Mouse (Mus musculus) yolk sac, embryonic 10.5 days (tissue): ENCODE measurements at regions not wholly inside any gene's neighbourhood (a gene's known extent, or its start where the extent isn't known, plus 50 kb on each side); places are given as distances from the start of the nearest gene placed in this dataset.

ENCODE experiments used
- DNase-seq: peaks from one replicate; pipeline ENCODE4 v3.0.0-alpha.2; 2017; ENCODE audit warnings: low spot score

DNA sequence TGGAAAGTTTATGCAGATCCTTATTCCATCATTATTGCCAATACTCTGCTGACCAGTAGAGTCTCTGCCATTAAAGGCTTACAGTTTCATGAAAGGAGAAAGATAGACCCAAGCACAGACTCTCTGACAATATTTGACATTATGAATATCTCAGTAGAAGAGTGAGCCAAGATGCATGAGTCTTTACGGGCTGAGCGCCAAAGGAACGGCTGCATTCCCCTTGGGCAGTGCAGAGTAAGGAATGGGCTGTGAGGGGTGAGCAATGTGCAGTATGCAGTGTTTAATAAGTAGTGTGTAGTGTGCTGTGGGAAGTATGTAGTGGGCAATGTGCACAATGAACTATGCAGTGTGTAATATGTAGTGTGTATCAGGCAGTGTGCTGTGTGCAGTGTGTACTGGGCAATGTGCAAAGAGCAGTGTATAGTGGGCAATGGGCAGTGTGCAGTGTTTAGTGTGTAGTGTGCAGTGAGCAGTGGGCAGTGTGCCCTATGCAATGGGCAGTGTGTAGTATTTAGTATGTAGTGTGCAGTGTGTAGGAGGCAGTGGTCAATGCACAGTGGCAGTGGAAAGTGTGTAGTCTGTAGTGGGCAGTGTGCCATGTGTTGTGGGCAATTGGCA, 671.8 kb downstream of the 5730522E02Rik start:
- no peak for DNase-seq

DNA sequence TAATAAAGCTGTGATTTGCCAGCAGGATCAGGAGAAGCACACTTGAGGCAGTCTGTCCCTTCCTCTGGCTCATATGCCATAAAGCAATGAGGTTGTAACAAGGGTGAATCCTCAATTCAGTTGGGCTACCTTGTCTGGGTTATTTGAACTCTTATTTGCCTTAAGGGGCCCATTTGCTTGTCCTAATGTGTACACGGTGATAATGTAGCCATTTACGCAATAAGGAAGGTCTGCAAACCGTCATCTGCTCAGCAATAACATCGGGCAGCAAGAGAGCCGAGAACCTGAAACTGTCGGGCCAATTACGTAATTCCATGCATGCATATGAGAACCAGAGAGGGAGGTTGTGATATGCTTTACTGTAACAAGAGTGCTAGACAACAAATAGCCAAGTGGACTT, 674.5 kb downstream of the 5730522E02Rik start:
- DNase-seq: no peak

DNA sequence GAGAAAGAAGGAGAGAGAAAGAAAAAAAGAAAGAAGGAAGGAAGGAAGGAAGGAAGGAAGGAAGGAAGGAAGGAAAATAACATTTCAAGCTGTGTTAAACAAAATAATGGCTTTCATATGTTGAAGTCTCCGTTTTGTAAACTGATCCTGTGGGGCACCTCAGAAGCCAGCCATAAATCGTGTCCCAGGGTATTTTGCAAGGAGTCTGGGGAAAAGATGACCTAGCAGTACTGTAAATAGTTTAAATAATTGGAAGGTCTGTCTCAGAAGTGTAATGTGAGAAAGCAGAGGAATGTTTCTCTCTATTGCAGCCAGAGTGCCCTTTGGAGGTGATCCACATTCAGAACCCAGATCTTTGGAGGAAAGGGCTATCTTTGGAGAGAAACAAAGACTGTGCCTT, 677.5 kb downstream of the 5730522E02Rik start:
- DNase-seq: peak; percentile 7

DNA sequence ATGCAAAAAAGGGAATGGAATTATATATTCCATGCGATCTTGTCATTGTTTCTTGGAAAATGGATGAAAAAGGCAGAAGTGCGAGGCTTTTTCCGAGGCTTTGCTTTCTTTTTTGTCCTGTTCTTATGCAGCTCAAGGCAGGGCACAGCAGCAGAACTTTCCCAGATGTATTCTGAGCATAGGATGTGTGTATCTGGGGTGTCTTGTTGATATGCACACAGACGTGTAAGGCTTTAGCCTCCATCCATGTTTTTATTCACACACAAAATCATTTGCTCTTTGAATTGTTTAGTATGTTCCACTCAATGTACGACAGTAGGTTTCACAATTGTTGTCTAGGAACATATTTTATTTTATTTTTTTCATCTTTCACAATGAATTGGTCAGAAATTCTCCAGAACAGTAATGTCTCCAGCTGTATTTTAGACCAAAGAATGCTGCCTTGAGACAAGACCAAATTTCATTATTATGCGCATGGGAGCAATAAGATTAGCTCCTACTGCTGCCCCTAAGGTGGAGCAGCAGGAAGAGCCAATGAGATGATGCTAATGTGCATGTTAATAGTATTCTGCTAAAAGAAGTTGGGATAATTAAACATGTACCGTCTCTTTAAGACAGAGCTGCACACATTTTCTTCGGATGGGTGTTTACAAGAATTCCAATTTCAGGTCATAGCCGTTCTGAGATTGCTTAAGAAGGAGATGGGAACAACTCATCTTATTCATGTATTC, 678.7 kb downstream of the 5730522E02Rik start:
- DNase-seq: no peak

DNA sequence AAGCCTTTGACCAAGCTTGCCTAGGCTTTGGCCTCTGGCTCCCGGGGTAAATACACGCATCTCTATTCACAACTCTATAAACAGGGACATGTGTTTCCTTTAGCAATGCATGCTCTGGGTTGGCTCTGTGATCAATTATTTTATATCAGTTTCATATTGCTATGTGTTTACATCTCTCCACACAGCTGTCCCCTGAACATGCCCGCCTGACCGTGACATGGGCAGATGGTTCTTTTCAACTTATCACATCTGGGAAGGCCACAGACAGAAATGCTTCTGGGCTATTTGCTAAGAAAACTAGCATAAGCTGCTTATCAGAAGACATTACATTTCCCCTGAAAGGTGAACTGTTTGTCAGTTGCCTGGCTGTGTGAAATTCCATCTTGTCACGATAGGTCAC, 682.5 kb downstream of the 5730522E02Rik start:
- no peak for DNase-seq

DNA sequence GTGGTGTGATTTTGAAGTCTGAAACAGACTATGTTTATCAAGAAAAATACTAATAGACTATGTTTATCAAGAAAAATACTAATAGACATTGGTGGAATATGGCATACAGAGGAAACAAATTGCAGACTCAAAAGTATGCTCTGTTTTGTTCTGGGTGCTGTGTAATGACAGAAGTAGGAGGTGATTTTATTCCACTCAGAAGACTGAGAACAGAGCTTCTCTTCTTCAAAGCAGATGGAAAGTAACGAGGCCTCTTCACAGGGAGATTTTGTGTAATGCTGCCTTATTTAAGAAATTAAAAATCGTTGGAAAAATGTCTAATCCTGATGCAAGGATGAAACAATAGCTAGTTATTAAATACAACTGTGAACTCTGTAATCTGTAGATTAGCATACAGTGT, 691.7 kb downstream of the 5730522E02Rik start:
- no peak for DNase-seq

DNA sequence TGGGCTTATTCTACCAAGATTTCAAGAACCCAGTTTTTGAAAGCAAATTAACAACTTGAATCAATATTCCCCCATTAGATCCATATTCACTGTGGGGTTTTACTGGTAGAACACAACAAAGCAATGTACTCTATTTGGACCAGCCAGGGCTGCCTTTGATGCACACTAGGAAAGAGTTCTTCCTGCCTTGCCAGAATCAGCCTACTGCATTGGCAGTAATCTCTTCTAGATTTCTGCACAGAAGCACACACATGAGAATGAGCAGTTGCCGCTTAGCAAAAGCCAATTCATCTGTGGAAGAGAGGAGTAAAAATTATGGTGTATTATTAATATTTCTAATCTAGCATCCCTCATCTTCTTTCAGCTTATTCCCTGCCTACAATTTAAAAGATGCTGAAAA, 692.4 kb downstream of the 5730522E02Rik start:
- DNase-seq: no peak

DNA sequence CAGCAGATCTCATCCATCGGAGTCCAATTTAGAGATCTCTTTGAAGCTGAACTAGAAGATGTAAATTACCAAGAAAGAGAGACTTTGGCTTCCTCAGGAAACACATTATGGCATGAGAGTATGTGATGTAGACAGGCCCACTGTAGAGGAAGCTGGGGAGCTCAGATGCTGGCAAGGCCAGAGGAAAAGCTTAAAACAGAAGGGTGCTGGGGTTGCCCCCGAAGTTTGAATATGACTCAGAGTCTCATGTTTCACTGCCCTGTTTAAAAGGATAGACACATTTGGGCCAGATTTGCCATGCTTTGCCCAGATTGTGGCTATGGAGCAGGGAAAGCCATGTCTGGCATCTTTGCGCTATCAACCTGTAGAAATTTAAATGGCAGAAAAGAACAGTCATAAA, 705.1 kb downstream of the 5730522E02Rik start:
- no peak for DNase-seq

DNA sequence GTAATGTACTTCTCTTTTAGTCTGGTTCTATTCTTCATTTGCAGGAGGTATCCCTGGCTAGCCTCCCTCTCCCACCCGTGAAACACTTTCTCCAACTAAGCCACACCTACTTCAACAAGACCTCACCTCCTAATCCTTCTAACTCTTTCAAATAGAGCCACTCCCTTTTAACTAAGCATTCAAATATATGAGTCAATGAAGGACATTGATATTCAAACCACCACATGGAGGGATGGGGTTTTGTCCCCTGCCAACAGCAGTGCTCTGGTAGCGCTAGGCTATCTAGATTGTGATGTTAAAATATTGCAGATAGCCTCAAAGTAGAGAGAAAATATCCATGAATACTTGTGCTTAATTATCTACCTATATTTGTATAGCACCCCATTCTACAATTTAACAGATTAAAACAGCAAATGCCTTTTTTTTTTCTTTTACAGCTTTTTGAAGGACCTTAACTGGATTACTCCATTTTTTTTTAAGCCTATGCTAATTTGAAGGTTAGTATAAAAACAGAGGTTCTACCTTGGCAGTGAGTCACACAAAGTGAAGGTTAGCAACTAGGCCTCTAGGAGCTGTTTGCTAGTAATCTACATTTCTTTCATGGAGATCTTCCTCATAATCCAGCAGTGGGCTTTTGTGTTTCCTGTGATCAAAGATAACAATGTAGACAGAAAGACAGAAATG, 736.7 kb downstream of the 5730522E02Rik start:
- no peak for DNase-seq

DNA sequence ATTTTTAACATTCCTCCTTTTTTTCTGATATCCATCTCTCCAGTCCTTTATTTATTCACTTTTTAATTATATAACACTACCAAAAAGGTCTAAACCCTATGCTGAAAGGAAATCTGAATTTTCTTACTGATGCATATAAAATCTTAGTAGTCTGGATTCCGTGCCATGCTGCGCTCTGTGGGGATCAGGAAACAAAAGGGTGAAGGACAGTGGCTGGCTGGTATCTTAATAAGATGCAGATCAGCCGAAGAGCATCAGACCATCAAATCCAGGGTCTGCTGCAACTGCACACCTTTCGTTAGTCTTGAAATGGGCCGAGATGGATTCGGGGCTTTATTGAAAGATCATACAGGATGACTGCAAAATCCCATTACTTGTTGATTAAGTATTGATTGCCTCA, 740.7 kb downstream of the 5730522E02Rik start:
- no peak for DNase-seq

DNA sequence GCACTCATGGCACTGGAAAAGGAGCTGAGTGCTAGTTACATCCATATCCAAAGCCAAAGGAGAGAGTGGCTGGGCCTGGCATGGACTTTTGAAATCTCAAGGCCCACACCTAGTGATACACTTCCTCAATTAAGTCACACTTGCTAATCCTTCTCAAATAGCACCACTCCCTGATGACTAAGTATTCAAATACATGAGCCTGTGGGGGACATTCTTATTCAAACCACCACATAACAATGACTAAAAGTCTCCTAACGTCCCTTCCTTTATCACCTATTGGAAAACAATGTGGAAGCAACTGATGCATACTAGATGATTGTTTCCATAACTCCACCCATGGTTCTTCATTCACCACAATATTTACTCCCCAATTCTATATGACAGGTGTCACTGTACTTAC, 773.4 kb downstream of the 5730522E02Rik start:
- no peak for DNase-seq

DNA sequence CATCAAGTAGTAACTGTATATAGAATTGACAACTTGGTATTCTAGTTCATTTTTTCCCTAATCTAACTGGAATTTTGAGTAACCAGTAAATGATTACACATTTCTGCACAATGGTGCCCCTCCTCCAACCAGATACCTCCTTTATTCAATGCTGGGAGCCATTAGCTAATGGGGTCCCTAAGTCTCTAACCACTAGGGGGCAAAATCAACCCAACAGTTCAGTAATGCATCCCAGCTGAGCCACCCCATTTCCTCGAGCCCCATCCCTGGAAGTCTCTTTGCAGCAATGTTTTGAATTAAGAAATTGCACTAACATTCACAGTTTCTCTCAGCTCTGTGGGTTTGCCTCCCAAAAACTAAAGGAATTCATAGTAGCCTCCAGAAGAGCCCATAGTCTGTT, 774.9 kb downstream of the 5730522E02Rik start:
- DNase-seq: no peak

DNA sequence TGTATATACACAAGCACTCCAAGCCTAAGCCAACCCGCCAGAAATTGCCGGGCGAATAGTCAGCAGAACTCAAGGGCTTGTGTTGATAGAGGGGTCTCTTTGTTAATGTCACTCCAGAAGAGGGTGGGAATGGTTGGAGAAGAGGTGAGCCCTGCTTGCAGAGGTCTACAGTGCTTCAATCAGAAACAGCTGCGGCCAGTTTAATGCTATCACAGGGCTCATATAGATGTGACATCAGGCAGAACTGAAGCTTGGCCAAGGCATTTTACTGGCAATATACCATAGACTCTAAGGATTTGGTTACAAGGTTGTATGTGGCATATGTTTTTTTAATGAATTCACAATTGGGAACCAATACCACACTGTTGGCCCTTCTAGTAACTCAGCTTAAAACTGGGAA, 787.4 kb downstream of the 5730522E02Rik start:
- no peak for DNase-seq

DNA sequence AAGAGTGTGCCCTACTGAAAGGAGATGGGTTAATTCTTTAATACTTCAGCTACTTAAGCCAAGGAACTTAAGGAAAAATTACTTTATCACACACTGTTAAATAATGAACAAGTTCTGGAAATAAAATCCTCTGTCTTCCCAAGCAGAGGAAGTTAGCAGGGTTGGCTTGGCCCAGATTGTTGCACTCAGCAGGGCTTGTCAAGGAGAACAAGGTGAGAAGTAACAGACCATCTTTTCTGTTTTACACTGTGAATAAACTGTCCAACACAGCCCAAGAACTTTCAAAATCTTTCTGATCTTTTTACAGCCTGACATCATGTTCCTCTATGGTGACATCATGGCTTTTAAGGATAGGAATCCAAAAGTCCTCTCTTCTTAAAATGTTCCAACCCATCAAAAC, 789.1 kb downstream of the 5730522E02Rik start:
- no peak for DNase-seq

DNA sequence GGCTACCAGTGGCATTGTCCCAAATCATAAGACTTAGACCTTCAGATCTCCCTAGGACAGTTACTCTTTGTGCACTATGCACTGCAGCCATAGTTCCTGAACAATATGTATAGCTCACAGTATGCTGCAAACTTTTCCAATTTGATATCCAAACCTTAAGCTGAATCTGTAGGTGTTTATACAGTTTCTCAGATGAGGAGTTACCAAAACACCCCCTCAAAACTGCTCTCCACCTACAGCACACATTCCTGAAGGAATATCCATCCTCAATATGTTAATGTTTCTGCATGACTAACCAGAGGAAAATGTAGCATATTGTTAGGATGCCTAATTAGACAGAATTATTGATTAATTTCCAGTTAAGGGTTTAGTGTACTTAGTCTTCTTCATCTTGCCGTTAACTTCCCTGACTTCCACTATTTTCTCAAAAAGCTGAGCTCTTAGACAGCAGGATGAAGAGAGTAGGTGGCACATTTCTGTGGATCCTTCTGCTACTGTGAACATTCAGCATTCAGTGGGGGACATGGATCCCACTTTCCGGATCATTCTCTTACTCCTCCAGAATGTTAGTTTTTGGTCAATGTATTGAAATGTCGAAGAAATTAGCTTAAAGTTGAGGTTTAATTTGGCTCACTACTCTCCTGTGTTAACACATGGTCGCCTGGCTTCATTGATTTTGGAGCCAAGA, 800.0 kb downstream of the 5730522E02Rik start:
- DNase-seq: no peak

DNA sequence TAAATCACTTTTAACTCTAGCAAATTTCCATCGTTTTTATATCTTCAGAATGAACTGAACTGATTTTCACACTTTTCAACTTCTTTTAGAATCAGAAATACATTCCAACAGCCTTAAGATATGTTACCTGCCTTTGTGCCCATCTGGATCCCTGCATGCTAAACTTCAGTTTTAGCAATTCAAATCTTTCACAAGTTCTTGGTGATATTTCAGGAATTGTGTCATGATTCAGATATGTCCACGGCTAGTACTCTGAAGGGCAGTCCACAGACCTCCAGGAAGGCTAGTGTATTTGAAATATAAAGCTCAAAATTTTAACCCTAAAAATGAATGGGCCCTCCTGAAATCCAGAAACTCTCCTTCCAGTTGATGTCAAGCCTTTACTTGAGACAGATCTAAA, 818.9 kb downstream of the 5730522E02Rik start:
- no peak for DNase-seq

DNA sequence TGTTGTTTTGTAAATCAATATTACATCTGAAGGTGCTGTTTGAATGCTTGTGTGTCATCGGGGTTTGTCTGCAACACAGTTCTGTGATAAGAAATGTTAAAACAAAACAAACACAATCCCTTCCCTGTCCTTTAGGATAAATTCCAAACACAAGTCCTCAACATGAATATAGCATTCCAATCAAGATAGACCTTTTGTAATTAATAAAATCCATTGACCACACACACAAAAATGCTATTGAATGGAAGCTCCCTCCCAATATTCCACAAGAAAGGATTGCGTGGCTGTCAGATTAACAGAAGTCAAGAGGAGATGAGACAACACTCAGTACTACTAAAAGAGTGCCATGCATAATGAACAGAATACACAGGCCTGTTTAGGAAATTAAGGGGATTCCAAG, 843.5 kb downstream of the 5730522E02Rik start:
- DNase-seq: no peak

DNA sequence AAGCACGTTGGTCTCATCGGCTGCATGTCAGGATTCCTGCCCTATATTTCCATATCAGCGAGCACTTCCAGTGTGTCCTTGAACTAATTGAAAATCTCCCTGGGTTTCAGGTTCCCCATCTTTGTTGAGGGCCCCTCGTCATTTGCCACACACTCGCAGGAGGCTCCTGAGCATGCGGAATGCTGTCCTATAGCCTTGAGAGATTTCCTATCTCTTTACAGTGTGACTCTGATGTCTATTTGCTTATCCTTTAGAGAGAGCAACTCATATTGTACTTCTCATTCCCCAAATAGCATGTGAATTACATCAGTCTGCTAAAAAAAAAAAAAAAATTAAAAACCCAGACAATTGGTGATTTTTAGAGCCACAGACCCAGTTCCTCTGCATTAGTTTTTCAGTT, 845.1 kb downstream of the 5730522E02Rik start:
- no peak for DNase-seq

DNA sequence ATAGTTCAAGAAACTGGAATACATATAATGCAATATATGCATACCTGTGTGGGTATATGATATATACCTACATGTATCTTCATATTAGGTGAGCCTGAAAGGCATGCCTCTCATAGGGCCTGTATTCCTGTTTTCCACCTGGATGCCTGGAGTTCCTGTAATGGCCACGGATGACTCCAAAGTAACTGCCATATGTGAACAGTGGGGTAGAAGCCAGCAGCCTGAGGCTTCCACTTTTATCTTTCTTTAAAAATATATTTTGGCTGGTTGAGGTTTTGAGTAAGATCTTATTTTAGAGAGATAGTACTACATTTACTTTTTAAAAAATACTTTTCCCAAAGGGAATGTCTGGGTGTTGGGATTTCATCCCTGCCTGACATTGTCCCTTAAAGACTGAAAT, 850.8 kb downstream of the 5730522E02Rik start:
- no peak for DNase-seq

DNA sequence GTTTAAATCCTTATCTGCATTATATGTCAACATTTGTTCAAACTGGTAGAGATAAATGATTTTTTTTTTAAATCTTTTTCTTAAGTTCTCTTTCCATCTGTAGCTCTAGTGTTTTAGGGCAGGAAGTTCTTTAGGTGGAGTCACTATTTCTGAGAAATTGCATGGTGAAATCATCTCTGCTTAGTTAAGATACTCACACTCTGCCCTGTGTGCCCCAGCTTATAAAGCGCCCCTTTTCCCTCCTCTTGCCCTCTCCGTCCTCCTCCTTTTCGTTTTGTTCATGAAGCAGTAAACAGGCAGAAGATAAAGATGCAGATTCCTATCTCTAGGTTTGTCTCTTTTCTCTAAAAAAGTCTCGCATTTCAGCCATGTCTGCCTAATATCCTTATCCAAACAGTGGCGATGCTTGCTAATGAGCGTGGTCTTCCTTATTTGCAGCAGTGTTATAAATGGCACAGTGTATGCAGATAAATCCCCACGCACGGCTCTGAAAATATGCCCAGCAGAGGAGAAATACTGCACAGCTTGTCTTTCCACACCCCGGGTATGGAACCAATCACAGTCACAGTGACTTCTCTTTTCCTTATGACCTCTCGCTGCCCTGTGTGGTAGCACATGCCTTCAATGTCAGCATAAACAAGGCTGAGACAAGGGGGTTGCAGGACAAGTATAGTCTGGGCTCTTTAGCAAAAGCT, 852.7 kb downstream of the 5730522E02Rik start:
- DNase-seq: no peak

DNA sequence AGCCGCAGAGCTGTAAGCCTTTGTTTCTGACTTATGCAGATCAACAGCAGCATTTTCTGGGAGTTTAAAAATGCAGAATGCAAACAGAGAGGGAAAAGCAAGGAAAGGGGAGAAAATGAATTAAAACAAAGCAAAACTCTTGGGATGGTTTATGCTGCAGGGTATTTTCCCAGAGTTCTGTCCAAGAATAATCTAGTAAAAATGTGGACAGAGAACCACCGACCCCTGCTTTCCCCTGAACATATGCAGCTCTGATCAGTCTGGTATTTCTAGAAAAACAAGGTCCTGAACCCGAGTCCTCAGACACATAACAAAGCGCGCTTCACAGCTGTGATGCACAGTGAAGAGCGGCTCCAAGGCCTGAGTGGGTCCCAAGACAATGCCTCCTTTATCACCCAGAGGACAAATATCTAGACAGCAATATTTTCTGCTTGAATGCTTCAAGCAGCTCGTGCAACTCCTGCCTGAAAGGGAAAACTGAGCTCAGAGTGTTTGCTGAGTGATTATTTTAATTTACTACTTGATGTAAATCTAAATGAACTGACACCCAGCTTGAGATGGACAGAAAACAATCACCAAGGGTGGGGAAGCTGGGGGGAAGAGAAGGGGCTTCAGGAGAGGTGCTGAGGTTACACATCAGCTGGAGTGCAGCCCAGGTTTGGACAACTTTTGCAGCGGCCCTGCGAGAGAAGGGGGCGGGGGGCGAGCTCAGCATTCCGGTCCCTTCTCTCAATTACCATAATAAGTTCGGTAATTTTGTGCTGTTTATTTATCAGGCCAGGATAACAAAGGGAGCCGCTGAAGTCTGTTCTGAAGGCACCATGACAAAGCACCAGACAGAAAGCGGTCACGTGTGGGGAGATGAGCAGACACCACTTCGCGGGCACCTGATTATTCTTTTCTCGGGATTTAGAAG, 853.6 kb downstream of the 5730522E02Rik start:
- DNase-seq: peak; percentile 15
